Comparison of ENCODE assay signal across 8 mouse cellular contexts in genomic region chr2:167894948-167895372, GRCm38 (mm10). TPM values are rescaled to one million over a fixed set of nuclear protein-coding genes. Genes with fewer than 3 reads are reported as not detected.
A peak's percentile ranks its signal among the peaks of the same experiment; 100 is the strongest.
DNase-seq lines count a peak whose midpoint lies in the region; ATAC-seq and TF ChIP-seq lines count a peak whose summit lies in the region.

No protein-coding gene starts in this region.

- H3K4me2 ChIP-seq in heart, embryonic 14.5 days (ENCODE audit: low read length) = peak overlapping the region; percentile 57
- peak overlapping the region; percentile 44 for H3K4me2 ChIP-seq in liver, embryonic 12.5 days
- peak overlapping the region; percentile 40 for H3K4me2 ChIP-seq in stomach, embryonic 14.5 days (replicated peaks; ENCODE audit: low read depth, low read length)

- no peak overlapping the region for H3K4me3 ChIP-seq in C2C12 (ENCODE audit: insufficient read depth, poor library complexity, severe bottlenecking)
- H3K4me3 ChIP-seq in heart, embryonic 14.5 days (ENCODE audit: control insufficient read depth in 1 of 2, insufficient read depth in 1 of 2, low read depth in 1 of 2, low read length in 2 of 2) = 0 out of 4 replicates have a peak overlapping the region, but pooled peaks of 1 of the 2 experiments have one; percentile 17
- H3K4me3 ChIP-seq in liver, embryonic 12.5 days = no peak overlapping the region
- H3K4me3 ChIP-seq in stomach, embryonic 14.5 days (ENCODE audit: low read depth, low read length) = no peak overlapping the region

- no peak overlapping the region for H3K27ac ChIP-seq in heart, embryonic 14.5 days (replicated peaks in 1 of 2; ENCODE audit: control insufficient read depth in 1 of 2, insufficient read depth in 1 of 2, low read depth in 2 of 2, low read length in 2 of 2)
- H3K27ac ChIP-seq in liver, embryonic 12.5 days = no peak overlapping the region
- H3K27ac ChIP-seq in stomach, embryonic 14.5 days (ENCODE audit: low read length) = no peak overlapping the region

- no peaks in the 10 kb centered on the region for H3K79me3 ChIP-seq in C2C12 (ENCODE audit: low read depth)

- no peaks in the 10 kb centered on the region for H3K79me2 ChIP-seq in C2C12 (ENCODE audit: control insufficient read depth, insufficient read depth)

- H3ac ChIP-seq in C2C12 (ENCODE audit: control insufficient read depth, insufficient read length, low read depth) = peak overlapping the region; percentile 6

- H3K9ac ChIP-seq in heart, embryonic 14.5 days (ENCODE audit: low read length) = no peak overlapping the region
- no peak overlapping the region for H3K9ac ChIP-seq in liver, embryonic 12.5 days
- H3K9ac ChIP-seq in stomach, embryonic 14.5 days (replicated peaks; ENCODE audit: low read depth, low read length) = no peak overlapping the region

- H3K36me3 ChIP-seq in C2C12 (ENCODE audit: control insufficient read depth, insufficient read depth) = no peaks in the 10 kb centered on the region
- no peaks in the 10 kb centered on the region for H3K36me3 ChIP-seq in heart, embryonic 14.5 days (ENCODE audit: control insufficient read depth, insufficient read depth, low read length)
- no peaks in the 10 kb centered on the region for H3K36me3 ChIP-seq in liver, embryonic 12.5 days
- no peaks in the 10 kb centered on the region for H3K36me3 ChIP-seq in stomach, embryonic 14.5 days (ENCODE audit: control insufficient read depth, insufficient read depth, low read length)

- no peaks in the 10 kb centered on the region for H3K27me3 ChIP-seq in C2C12 (ENCODE audit: control insufficient read depth, insufficient read depth, insufficient read length)
- peaks cover 17% of the 10 kb centered on the region; the same call in 1 of the 2 replicates for H3K27me3 ChIP-seq in heart, embryonic 14.5 days (ENCODE audit: control insufficient read depth, insufficient read depth, low read length)
- H3K27me3 ChIP-seq in liver, embryonic 12.5 days (replicated peaks) = peaks cover 27% of the 10 kb centered on the region
- no peaks in the 10 kb centered on the region for H3K27me3 ChIP-seq in stomach, embryonic 14.5 days (ENCODE audit: control insufficient read depth, insufficient read depth, low read length)

- peak; percentile 72 for ATAC-seq in erythroid progenitor cell, adult 5-6 weeks (replicated peaks; ENCODE audit: low FRiP score, poor library complexity, severe bottlenecking)
- peak; percentile 28; the same call in 1 of the 2 replicates for ATAC-seq in heart, embryonic 14.5 days (ENCODE audit: insufficient number of reproducible peaks, insufficient read depth, low FRiP score, low read depth)
- 0 out of 2 replicates have a peak, but pooled peaks have one; percentile 42 for ATAC-seq in liver, embryonic 12.5 days
- ATAC-seq in stomach, embryonic 14.5 days (ENCODE audit: insufficient number of reproducible peaks, insufficient read depth, low FRiP score, low read depth) = peak; percentile 42; the same call in 1 of the 2 replicates

- TF ChIP-seq CTCF in C2C12 (IDR thresholded peaks at IDR 0.05; ENCODE audit: control insufficient read depth, insufficient read depth, insufficient read length) = peak; percentile 99

- 1% methylated on average over 30 of the region's 30 CpGs for WGBS in heart, embryonic 14.5 days
- WGBS in liver, embryonic 12.5 days (ENCODE audit: insufficient replicate concordance) = 2% methylated on average over 30 of the region's 30 CpGs
- WGBS in stomach, embryonic 14.5 days = 2% methylated on average over 30 of the region's 30 CpGs

- no peaks in the 10 kb centered on the region for H3K9me3 ChIP-seq in heart, embryonic 14.5 days (ENCODE audit: control insufficient read depth, low read length)
- H3K9me3 ChIP-seq in liver, embryonic 12.5 days (replicated peaks) = no peaks in the 10 kb centered on the region
- H3K9me3 ChIP-seq in stomach, embryonic 14.5 days (ENCODE audit: control insufficient read depth, low read depth, low read length) = no peaks in the 10 kb centered on the region

- peak; percentile 32 for DNase-seq in brain, embryonic 18.5 days (ENCODE audit: low read depth, low spot score)
- peak; percentile 94 for DNase-seq in kidney, postnatal 10 days
- DNase-seq in natural killer cell, adult 2 months (ENCODE audit: low spot score in 2 of 2) = peak; percentile 77 to 87

- peaks cover 10 to 12% of the 10 kb centered on the region in 2 experiments for H3K4me1 ChIP-seq in heart, embryonic 14.5 days (ENCODE audit: control insufficient read depth in 2 of 2, insufficient read depth in 2 of 2, low read length in 2 of 2)
- H3K4me1 ChIP-seq in liver, embryonic 12.5 days = peaks cover 5% of the 10 kb centered on the region; the same call in 1 of the 2 replicates
- peaks cover 7% of the 10 kb centered on the region; the same call in 1 of the 2 replicates for H3K4me1 ChIP-seq in stomach, embryonic 14.5 days (ENCODE audit: control insufficient read depth, insufficient read depth, low read length)

TF ChIP-seq in C2C12, 6 proteins besides CTCF, POLR2A, EP300 and RAD21:
- TF ChIP-seq CEBPB (IDR thresholded peaks at IDR 0.05; ENCODE audit: low read depth) (no peak), MYOD1 (IDR thresholded peaks at IDR 0.05; ENCODE audit: control insufficient read depth, insufficient read length, low read depth) (no peak), FOSL1 (IDR thresholded peaks at IDR 0.05; ENCODE audit: insufficient read depth, low read length, poor library complexity, severe bottlenecking) (no peak), MAX (IDR thresholded peaks at IDR 0.05) (no peak), MYOG (IDR thresholded peaks at IDR 0.05; ENCODE audit: control insufficient read depth, extremely low read depth, insufficient read length) (no peak), USF1 (IDR thresholded peaks at IDR 0.05; ENCODE audit: low read depth) (no peak)

RNA-seq across cellular contexts. Expression of gene Ptpn1, which starts 36.9 kb away (rescaled TPM):
- 64.6 TPM for polyA plus RNA-seq in C2C12 (2012; fragmentation: generic; extraction: Trizol)
- 5.0 and 6.1 TPM in 2 replicates for total RNA-seq in erythroid progenitor cell, adult 5-6 weeks (2015; ENCODE audit: low replicate concordance)
- 4.3 and 13.9 TPM in 2 replicates for total RNA-seq in erythroid progenitor cell, adult 5-6 weeks (2017; ENCODE audit: low replicate concordance)
- 40.7 and 41.5 TPM in 2 replicates for polyA plus RNA-seq in heart, embryonic 14.5 days (2014; fragmentation: Nextera tagmentation; extraction: Ambion mirVana)
- 38.4 and 39.2 TPM in 2 replicates for polyA plus RNA-seq in liver, embryonic 12.5 days (2016; fragmentation: Nextera tagmentation; extraction: Ambion mirVana)
- 41.0 and 42.7 TPM in 2 replicates for polyA plus RNA-seq in stomach, embryonic 14.5 days (2014; fragmentation: Nextera tagmentation; extraction: Ambion mirVana)

Comparison
In these comparisons a context has a peak if more than half of its experiments do, and no peak if none do; other contexts are left out.
1. DNase-seq: peak in every context shown above with its lines; median percentile 94 in kidney, postnatal 10 days; 82 in natural killer cell, adult 2 months; 32 in brain, embryonic 18.5 days.